Mouse (Mus musculus) midbrain, embryonic 14.5 days (tissue): ENCODE results near the gene Lgals3bp. TPM values are rescaled to one million over a fixed set of nuclear protein-coding genes. Genes with fewer than 3 reads are reported as not detected.

Experiments
- ATAC-seq: fragments of 200-750 bp; cut with Nextera tagmentation; 2 replicates; pipeline ENCODE4 v1.8.0; 2017; ENCODE audit warnings: moderate number of reproducible peaks, moderate library complexity; ENCODE audit not compliant: low FRiP score, low TSS enrichment
- DNase-seq: peaks from one replicate; pipeline ENCODE4 v3.0.0-alpha.2; 2015
- H3K27ac ChIP-seq: fragments of 300-500 bp; sonication (generic); replicated peaks from 2 replicates; pipeline ENCODE4 v1.5.1; 2014; ENCODE audit warnings: mild to moderate bottlenecking, low read depth, low read length, moderate library complexity
- H3K27me3 ChIP-seq: fragments of 300-500 bp; sonication (generic); 2 replicates; pipeline ENCODE4 v1.6.1; 2014; ENCODE audit warnings: low read length, control low read depth, mixed read lengths; ENCODE audit not compliant: control insufficient read depth, insufficient read depth
- H3K36me3 ChIP-seq: fragments of 300-500 bp; sonication (generic); 2 replicates; pipeline ENCODE4 v1.6.1; 2014; ENCODE audit warnings: low read length, control low read depth; ENCODE audit not compliant: control insufficient read depth, insufficient read depth
- H3K4me1 ChIP-seq: fragments of 300-500 bp; sonication (generic); 2 replicates; pipeline ENCODE4 v1.6.1; 2014; ENCODE audit warnings: mild to moderate bottlenecking, antibody characterized with exemption, low read length, control low read depth; ENCODE audit not compliant: control insufficient read depth, insufficient read depth
- H3K4me2 ChIP-seq: fragments of 300-500 bp; sonication (generic); 2 replicates; pipeline ENCODE4 v1.6.1; 2014; ENCODE audit warnings: mild to moderate bottlenecking, low read length, moderate library complexity
- H3K4me3 ChIP-seq: fragments of 300-500 bp; sonication (generic); replicated peaks from 2 replicates; pipeline ENCODE4 v1.5.1; 2014; ENCODE audit warnings: low read depth, low read length
- H3K9ac ChIP-seq: fragments of 300-500 bp; sonication (generic); replicated peaks from 2 replicates; pipeline ENCODE4 v1.6.1; 2014; ENCODE audit warnings: mild to moderate bottlenecking, low read length, moderate library complexity
- H3K9me3 ChIP-seq: fragments of 300-500 bp; sonication (generic); 2 replicates; pipeline ENCODE4 v1.6.1; 2016; ENCODE audit warnings: low read length, control low read depth, mixed read lengths; ENCODE audit not compliant: control insufficient read depth
- WGBS: fragments of 180-500 bp; shearing (Covaris S2); extraction: QIAGEN DNeasy Blood & Tissue Kit; methylation state at CpG from one replicate; pipeline ENCODE4 v1.1.7; 2014; 5-methylcytosine and 5-hydroxymethylcytosine counted together
- polyA plus RNA-seq: library from polyadenylated mRNA; unstranded; fragments of >200 nt; fragmentation: Nextera tagmentation; extraction: Ambion mirVana; gene quantifications from 2 replicates; pipeline ENCODE4 v1.2.1, GENCODE M21; 2014

The Lgals3bp gene
- polyA plus RNA-seq, 1 experiment from 2014 or later, result 5.5 TPM

GRCm38 (mm10) chr11:118427266-118427779, 25.4 kb upstream of the Lgals3bp start:
- H3K36me3 ChIP-seq, result no peaks in the 10 kb centered on the region
- WGBS, result 43% methylated on average over 3 of the region's 3 CpGs
- H3K4me1 ChIP-seq, result peaks cover 22% of the 10 kb centered on the region
- no peaks in the 10 kb centered on the region for H3K27me3 ChIP-seq
- ATAC-seq, result no peak
- H3K4me3 ChIP-seq, result no peak overlapping the region
- no peak overlapping the region; the same call in 1 of the 2 replicates for H3K4me2 ChIP-seq
- no peak overlapping the region for H3K9ac ChIP-seq
- DNase-seq, result no peak
- H3K9me3 ChIP-seq, result no peaks in the 10 kb centered on the region
- H3K27ac ChIP-seq, result no peak overlapping the region

- no peak for ATAC-seq
- peaks cover 22% of the 10 kb centered on the region for H3K4me1 ChIP-seq
These were observed 24.9 kb upstream of the Lgals3bp start for GRCm38 (mm10) chr11:118426765-118427164.

DNA sequence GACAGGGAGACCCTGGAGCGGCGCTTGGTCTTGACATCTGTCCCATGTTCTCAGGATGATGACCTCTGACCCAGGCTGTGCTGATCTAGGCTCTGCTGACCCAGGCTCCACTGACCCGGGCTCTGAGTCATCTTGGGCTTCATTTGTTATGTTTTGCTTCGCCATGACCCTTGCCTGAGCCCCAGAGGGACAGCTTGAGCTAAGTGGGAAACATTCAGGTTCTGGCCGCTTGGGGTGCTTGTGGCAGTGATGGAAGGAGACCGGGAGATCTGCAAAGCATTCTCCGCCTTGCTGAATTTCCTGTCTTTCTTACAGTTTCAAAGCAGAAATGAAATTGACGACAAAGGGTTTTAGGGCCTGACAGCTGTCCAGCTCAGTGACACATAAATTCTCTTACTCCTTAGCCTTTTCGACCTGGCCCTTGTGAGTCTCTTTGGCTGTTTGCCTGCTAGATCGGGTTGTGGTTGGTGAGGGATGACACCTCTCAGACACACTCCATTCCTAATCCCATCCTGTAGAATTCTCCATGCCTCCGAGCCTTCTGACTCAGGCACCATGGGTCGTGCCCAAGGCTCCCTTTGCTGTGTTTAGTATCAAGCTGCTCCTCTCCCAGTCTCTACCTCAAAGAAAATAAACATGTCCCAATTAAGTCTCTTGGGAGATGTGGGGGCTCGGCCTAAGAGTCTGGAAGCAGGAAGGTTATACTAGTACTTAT, 22.9 kb upstream of the Lgals3bp start:
- DNase-seq (no peak), ATAC-seq (no peak)
- Histone ChIP-seq H3K4me3 (no peak overlapping the region), H3K27me3 (no peaks in the 10 kb centered on the region), H3K36me3 (no peaks in the 10 kb centered on the region), H3K4me2 (no peak overlapping the region), H3K27ac (no peak overlapping the region), H3K9me3 (no peaks in the 10 kb centered on the region), H3K4me1 (peaks cover 22% of the 10 kb centered on the region), H3K9ac (no peak overlapping the region)
- WGBS, result 71% methylated on average over 13 of the region's 13 CpGs

More at GRCm38 (mm10) chr11:118426765-118427164, 24.9 kb upstream of the Lgals3bp start:
- no peak overlapping the region for H3K4me2 ChIP-seq
- H3K9me3 ChIP-seq, result no peaks in the 10 kb centered on the region
- no peak overlapping the region for H3K9ac ChIP-seq
- H3K4me3 ChIP-seq, result no peak overlapping the region
- WGBS, result 83% methylated on average over 5 of the region's 5 CpGs
- H3K36me3 ChIP-seq, result no peaks in the 10 kb centered on the region
- no peaks in the 10 kb centered on the region for H3K27me3 ChIP-seq
- DNase-seq, result no peak
- H3K27ac ChIP-seq, result no peak overlapping the region

DNA sequence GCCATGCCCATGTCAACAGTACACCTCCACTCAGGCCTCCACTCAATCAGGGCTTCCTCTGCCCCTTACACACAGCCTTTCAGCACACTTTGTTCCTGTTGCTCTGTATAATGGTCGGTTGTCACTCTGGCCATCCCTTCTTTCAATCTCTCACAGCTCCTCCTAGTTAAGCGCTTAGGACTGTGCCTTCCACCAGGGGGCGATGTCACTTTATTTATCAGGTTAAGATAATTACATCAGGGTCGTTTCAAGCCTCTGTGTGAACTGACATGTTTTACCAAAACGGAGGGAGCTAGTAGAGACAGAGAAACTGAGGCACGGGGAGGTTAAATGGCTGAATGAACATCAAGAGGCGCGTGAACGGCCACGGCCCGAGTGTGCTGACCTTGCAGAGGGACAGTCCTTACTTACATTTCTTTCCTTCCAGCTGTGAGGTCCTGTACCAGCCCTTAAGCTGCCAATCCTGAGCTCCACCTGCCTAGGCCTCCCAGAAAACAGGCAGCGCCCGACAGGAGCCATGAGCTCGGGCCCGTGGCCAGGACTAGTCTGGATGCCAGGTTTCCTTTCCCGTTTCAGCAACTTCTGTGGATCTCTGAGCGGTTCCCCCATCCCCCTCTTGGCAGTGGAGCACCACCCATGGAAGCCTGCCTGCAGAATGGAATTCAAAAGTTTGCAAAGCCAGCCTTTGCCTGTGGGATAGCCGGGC, 21.5 kb upstream of the Lgals3bp start:
- Histone ChIP-seq H3K4me3 (no peak overlapping the region), H3K27ac (no peak overlapping the region)
- 5% methylated on average over 18 of the region's 18 CpGs for WGBS

GRCm38 (mm10) chr11:118420261-118420660, 18.4 kb upstream of the Lgals3bp start:
- DNase-seq, result no peak
- Histone ChIP-seq H3K27me3 (no peaks in the 10 kb centered on the region), H3K4me1 (peaks cover 23% of the 10 kb centered on the region), H3K4me2 (no peak overlapping the region), H3K9me3 (no peaks in the 10 kb centered on the region), H3K36me3 (peaks cover 3% of the 10 kb centered on the region; the same call in 1 of the 2 replicates), H3K4me3 (no peak overlapping the region), H3K27ac (no peak overlapping the region), H3K9ac (no peak overlapping the region)
- ATAC-seq, result no peak
- 82% methylated on average over 7 of the region's 7 CpGs for WGBS

More for the DNA sequence above, 21.5 kb upstream of the Lgals3bp start:
- peak overlapping the region; percentile 11; the same call in 1 of the 2 replicates for H3K4me2 ChIP-seq
- peaks cover 24% of the 10 kb centered on the region for H3K4me1 ChIP-seq
- no peaks in the 10 kb centered on the region for H3K36me3 ChIP-seq
- no peaks in the 10 kb centered on the region for H3K9me3 ChIP-seq
- ATAC-seq, result no peak
- no peak overlapping the region; the same call in 1 of the 2 replicates for H3K9ac ChIP-seq
- peak; percentile 96 for DNase-seq
- no peaks in the 10 kb centered on the region for H3K27me3 ChIP-seq

DNA sequence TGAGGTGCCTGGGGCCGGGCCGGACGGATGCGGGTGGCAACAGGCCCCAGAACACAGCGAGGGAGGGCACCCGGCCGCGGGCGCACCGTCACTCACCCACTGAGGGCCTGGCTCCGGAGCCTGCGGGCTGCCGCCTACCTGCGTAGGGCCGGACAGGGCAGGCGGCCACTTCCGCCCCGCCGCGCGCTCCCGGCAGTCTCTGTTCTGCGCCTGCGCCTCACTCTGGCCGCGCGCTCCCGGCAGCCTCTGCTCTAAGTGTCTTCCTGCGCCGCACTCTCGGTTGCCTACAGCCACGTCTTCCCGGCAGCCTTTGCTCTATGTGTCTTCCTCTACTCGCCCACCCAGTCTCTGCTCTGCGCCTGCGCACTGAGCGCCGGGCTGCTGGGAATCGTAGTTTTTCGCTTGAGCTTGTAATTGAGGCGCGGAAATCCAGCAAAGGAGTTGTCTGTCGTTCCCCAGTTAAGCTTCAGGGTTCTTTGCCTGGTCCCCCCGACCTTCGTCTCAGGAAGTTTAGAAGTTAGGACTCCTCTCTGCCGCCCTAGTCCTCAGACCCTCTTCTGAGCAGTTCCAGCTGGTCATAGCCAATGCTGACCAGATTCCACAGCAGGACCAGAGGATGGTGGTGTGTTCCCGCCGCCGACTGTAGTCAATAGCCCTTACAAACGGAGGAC, 17.1 kb upstream of the Lgals3bp start, which contains the start of gene Cant1:
TSS of gene Cant1 (minus strand) at position 253 of the 671 bp plus-strand sequence.
- Histone ChIP-seq H3K9ac (peak within 1 kb of the TSS; percentile 93), H3K36me3 (peaks cover 13% of the 10 kb centered on the region; the same call in 1 of the 2 replicates), H3K9me3 (no peaks in the 10 kb centered on the region), H3K4me2 (peak within 1 kb of the TSS; percentile 95), H3K4me1 (peaks cover 22% of the 10 kb centered on the region), H3K27me3 (no peaks in the 10 kb centered on the region), H3K4me3 (peak within 1 kb of the TSS; percentile 86), H3K27ac (peak within 1 kb of the TSS; percentile 53; the same call in 1 of the 2 replicates)
- peak; percentile 92 for ATAC-seq
- peak; percentile 99 for DNase-seq
- WGBS, result under 1% methylated on average over 50 of the region's 50 CpGs

GRCm38 (mm10) chr11:118418442-118418833, 16.5 kb upstream of the Lgals3bp start:
- WGBS, result 4% methylated on average over 12 of the region's 12 CpGs
- Histone ChIP-seq H3K4me3 (peak overlapping the region; percentile 86), H3K36me3 (peaks cover 13% of the 10 kb centered on the region; the same call in 1 of the 2 replicates), H3K27ac (0 out of 2 replicates have a peak overlapping the region, but pooled peaks have one; percentile 52), H3K9ac (peak overlapping the region; percentile 93), H3K4me2 (peak overlapping the region; percentile 95), H3K27me3 (no peaks in the 10 kb centered on the region), H3K9me3 (no peaks in the 10 kb centered on the region), H3K4me1 (peaks cover 17% of the 10 kb centered on the region)
- ATAC-seq (no peak; the same call in 1 of the 2 replicates), DNase-seq (no peak)

GRCm38 (mm10) chr11:118417496-118417895, 15.6 kb upstream of the Lgals3bp start:
- DNase-seq (no peak), ATAC-seq (no peak)
- H3K9ac ChIP-seq, result no peak overlapping the region
- 94% methylated on average over 9 of the region's 9 CpGs for WGBS
- peaks cover 13% of the 10 kb centered on the region; the same call in 1 of the 2 replicates for H3K36me3 ChIP-seq
- no peaks in the 10 kb centered on the region for H3K27me3 ChIP-seq
- H3K27ac ChIP-seq, result no peak overlapping the region
- H3K9me3 ChIP-seq, result no peaks in the 10 kb centered on the region
- no peak overlapping the region; the same call in 1 of the 2 replicates for H3K4me2 ChIP-seq
- peaks cover 16% of the 10 kb centered on the region for H3K4me1 ChIP-seq
- H3K4me3 ChIP-seq, result peak overlapping the region; percentile 86; the same call in 1 of the 2 replicates
